Mouse (Mus musculus) right cerebral cortex, postnatal 10 days (tissue): Measurements from ENCODE around the gene Pfdn6.
"Not testable (repeated sequence)": the region's sequence is repeated elsewhere in the genome, so short reads cannot be mapped to it uniquely, and the experiment has no call there.

ENCODE experiments used
- DNase-seq, 2 experiments: peaks; one replicate each; pipeline ENCODE4 v3.0.0; 2021; ENCODE audit warnings: low spot score in 2 of 2

Gene Pfdn6

GRCm38 (mm10) chr17:33916294-33916693 lies 23.8 kb downstream of the Pfdn6 start:
- peak in 1 of 2 experiments; percentile 67 for DNase-seq

DNA sequence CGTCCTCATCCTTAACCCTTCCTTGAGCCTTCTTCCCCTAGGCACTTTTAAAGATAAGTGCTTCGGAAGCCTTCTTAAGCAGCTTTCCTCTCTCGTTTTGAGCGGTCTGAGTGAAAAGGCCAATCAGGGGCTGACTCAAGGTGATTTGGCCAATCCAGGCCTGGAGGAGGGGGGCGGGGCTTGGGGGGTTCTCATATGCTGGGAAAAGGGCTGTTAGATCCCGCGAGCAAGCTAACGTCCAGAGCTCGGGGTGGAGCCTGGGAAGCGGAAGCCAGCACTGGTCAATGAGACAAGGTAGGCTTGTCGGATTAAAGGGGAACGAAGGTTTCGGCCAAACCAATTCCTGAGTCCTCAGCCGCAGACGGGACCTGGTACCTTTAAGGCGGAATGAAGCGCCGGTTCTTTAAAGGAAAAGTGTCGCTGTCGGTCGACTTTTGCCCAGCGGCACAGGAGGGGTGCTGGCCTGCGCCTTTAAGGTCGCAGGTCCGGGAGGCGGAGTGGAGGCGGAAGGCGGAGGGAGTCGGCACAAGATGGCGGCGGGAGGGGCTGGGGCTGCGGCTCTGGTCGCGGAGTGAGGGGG lies 24.4 kb downstream of the Pfdn6 start, which contains the start of the genes Tapbp and Zbtb22:
Tapbp (plus strand) TSS at position 229 of the 580 bp plus-strand sequence.
Zbtb22 (plus strand) TSS at position 234 of the 580 bp plus-strand sequence.
- peak; percentile 97 to 98 for DNase-seq

- peak in 1 of 2 experiments; percentile 51 for DNase-seq
These were observed 25.2 kb downstream of the Pfdn6 start for GRCm38 (mm10) chr17:33914969-33915391.

DNA sequence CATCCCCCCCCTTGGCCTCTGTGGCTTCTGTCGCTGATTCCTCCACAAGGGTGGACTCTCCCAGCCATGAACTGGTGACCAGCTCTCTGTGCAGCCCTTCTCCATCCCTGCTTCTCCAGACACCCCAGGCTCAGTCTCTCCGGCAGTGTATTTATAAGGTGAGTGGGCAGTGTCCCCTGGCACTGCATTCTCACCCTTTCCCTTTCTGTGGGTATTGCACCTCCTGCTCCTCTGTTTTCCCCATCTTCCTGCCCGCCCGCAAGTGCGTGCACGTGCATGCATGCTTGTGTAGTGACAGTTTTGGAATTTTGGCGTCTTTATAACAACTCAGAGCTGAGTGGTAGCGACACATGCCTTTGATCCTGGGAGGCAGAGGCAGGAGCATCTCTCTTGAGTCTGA lies 26.2 kb downstream of the Pfdn6 start:
- peak in 1 of 2 experiments; percentile 30 for DNase-seq

- DNase-seq = peak in 1 of 2 experiments; percentile 24
These were observed 26.9 kb downstream of the Pfdn6 start for GRCm38 (mm10) chr17:33913264-33913663.

DNA sequence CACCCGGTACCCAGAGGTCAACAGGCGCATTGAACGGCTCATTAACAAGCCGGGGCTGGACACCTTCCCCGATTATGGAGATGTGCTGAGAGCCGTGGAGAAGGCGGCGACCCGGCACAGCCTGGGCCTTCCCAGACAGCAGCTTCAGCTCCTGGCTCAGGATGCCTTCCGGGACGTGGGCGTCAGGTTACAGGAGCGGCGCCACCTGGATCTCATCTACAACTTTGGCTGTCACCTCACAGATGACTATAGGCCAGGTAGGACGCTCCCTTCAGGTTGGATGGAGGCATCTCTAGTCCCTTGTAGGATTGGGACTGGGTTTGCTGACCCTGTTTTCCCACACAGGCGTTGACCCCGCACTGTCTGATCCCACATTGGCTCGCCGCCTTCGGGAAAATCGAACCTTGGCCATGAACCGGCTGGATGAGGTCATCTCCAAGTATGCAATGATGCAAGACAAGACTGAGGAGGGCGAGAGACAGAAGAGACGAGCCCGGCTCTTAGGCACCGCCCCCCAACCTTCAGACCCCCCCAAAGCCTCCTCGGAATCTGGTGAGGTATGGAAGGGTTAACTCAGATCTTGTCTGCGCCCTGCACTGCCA lies 28.2 kb downstream of the Pfdn6 start:
- peak in 1 of 2 experiments; percentile 50 for DNase-seq

GRCm38 (mm10) chr17:33911052-33911812 lies 28.9 kb downstream of the Pfdn6 start:
- peak; percentile 25 to 48 for DNase-seq

GRCm38 (mm10) chr17:33910346-33911051 lies 29.6 kb downstream of the Pfdn6 start:
- peak in 1 of 2 experiments; percentile 20 for DNase-seq

GRCm38 (mm10) chr17:33909869-33910250 lies 30.3 kb downstream of the Pfdn6 start:
- peak; percentile 50 to 72 for DNase-seq

GRCm38 (mm10) chr17:33909077-33909868 lies 30.9 kb downstream of the Pfdn6 start, which contains the start of gene Daxx:
TSS of gene Daxx (plus strand) at chr17:33909414.
- peak; percentile 99 for DNase-seq

GRCm38 (mm10) chr17:33908331-33909076 lies 31.6 kb downstream of the Pfdn6 start:
- peak; percentile 82 to 89 for DNase-seq

DNA sequence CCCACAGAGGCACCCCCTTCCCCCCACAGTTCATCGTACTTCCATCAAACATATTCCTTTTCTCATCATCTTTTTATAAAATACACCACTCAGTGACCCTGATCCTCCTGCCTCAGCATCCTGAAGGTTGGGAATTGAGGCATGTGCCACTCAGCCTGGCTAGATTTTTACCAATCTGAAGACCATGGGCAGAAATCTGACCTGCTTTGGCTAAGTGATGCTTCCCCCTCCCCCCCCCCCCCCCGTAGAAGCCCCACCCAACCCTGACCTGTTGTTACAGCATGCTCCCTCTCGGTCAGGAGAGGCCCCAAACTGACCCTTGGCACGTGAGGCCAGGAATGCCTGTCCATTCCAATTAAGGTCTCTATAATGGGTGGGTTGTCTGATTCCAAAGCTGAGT lies 35.3 kb downstream of the Pfdn6 start, which contains the start of gene Platr17:
Platr17 (plus strand) TSS at position 301 of the 400 bp plus-strand sequence.
- not testable (repeated sequence) for DNase-seq

DNA sequence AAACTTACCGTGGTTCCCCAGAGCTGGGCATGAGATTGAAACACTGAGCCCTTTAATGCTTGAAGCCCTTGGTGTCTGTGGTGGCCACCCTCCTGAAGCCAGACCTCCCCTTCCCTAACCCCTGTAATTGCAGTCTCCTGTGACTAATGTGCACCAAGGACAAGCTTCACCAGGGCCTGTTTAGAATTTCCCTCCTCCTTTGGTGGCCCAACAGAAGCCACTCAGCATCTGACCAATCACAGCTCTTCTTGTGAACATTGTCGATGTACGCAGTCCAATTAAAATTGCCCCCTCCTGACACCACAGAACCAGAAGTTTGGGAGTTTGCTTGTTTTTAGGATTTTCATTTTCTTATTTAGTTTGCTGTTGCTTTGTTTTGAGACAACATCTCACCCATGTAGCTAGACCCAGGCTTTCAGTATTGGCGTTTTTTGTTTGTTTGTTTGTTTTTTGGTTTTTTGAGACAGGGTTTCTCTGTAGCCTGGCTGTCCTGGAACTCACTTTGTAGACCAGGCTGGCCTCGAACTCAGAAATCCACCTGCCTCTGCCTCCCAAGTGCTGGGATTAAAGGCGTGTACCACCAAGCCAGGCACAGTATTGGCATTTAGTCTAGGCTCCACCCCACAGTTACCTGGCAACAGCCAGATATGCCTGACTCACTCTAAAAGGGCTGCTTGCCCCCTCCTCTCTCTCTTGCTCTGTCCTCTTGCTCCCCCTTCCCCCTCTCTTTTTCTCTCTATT lies 36.1 kb downstream of the Pfdn6 start:
- DNase-seq = not testable (repeated sequence)

DNA sequence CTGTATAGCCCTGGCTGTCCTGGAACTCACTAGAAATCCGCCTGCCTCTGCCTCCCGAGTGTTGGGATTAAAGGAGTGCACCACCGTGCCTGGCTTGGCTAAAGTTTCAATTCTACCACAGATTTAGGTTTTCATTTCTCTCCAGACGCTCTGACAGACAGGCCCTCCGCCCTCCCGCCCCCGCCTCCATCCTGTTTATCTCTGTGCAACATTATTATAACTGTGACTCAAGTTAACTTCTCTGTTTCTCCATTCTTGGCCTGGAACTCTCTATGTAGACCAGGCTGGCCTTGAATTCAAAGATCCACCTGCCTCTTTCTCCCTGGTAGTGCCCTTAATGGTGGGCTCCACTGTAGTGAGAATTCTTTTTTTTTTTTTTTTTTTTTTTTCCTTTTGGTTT lies 37.7 kb downstream of the Pfdn6 start:
- DNase-seq = no peak

DNA sequence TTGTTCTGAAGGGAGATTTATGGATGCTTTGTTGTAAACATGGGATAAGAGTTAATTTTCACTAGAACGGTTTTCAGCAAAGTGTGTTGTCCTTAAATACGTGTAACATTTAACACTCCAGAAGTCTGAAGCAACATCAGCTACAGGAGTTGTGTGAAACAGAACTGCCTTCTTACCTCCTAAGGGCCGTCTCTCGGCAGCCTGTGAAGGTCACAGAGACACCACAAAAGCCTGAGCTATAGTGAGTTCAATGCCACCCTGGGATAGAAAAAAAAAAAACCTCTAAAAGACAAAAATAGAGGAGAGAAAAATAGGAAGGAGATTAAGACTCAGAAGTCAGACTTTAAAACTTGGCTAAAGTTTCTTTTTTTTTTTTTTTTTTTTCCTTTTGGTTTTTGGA lies 38.1 kb downstream of the Pfdn6 start:
- no peak for DNase-seq

DNA sequence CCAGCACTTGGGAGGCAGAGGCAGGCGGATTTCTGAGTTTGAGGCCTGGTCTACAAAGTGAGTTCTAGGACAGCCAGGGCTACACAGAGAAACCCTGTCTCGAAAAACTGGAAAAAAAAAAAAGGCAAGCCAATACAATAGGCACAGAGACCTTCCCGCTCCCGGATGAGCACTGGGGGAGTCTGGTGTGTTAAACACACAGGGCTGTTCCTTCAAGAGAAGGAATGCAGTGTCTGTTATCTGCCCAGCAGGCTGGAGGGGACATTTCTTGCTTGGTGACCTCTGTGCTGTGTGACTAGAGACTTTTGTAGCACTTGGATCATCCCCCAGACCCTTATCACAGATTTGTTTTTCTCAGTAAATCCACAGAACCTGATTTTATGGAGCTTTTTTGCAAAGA lies 38.5 kb downstream of the Pfdn6 start:
- no peak for DNase-seq

GRCm38 (mm10) chr17:33900989-33901314 lies 39.2 kb downstream of the Pfdn6 start:
- no peak for DNase-seq

DNA sequence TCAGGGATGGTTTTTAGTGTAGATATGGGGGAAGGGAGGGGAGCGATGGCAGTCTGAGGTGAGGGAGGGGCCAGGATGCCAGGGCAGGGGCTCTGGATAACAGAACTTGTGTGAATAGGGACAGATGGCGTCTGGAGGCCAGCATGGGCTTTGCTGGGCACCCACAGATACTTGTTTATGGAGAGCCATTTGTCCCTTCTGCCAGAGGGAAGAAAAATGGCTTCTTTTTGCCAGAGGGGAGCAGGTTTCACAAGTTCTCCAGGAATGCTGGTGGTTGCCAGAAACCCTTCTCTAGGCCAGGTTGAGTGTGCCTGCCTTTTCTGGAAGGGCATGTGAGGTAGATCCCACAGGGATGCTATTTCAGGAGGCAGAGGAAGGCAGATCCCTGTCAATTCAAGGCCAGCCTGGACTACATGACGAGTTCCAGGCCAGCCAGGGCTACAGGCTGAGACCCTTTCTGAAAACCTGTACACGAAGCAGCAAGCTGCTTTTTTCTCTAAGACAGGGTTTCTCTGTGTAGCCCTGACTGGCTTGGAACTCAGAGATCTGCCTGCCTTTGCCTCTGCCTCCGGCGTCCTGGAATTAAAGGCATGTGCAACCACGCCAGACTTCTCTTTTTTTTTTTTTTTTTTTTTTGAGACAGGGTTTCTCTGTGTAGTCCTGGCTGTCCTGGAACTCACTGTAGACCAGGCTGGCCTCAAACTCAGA lies 39.7 kb downstream of the Pfdn6 start:
- DNase-seq = no peak

DNA sequence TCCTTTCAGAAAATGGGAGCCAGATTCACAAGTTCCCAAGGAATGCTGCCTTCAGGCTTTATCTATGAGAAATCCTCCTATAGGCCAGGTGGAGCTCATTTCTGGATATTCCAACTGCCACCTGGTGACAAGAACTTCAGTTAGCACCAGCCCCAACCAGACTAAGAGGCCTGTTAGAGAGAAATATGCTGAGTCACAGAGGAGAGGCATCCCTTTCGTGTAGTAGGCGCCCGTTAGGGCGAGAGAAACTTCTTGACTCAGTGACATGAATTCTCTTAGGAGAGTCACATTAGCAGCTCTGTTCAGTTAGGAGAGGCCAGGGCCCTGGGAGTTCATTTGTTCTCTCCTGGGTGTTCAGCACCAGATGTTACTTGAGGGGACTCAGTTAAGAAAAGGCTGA lies 40.5 kb downstream of the Pfdn6 start:
- DNase-seq = no peak
